Mouse (Mus musculus) midbrain, embryonic 15.5 days (tissue): ENCODE data around the gene Fkbp15. TPM values are rescaled to one million over a fixed set of nuclear protein-coding genes. Genes with fewer than 3 reads are reported as not detected.
A peak's percentile ranks its signal among the peaks of the same experiment; 100 is the strongest.
"Not testable (repeated sequence)": the region's sequence is repeated elsewhere in the genome, so short reads cannot be mapped to it uniquely, and the experiment has no call there.

Source experiments
- ATAC-seq: fragments of 200-750 bp; cut with Nextera tagmentation; replicated peaks from 2 replicates; pipeline ENCODE4 v1.8.0; 2017; ENCODE audit warnings: moderate TSS enrichment
- H3K27ac ChIP-seq: fragments of 300-500 bp; sonication (generic); 2 replicates; pipeline ENCODE4 v1.5.1; 2015; ENCODE audit warnings: mild to moderate bottlenecking, inconsistent platforms
- H3K27me3 ChIP-seq: fragments of 300-500 bp; sonication (generic); replicated peaks from 2 replicates; pipeline ENCODE4 v1.6.1; 2015; ENCODE audit warnings: inconsistent platforms
- H3K36me3 ChIP-seq: fragments of 300-500 bp; sonication (generic); replicated peaks from 2 replicates; pipeline ENCODE4 v1.6.1; 2015; ENCODE audit warnings: inconsistent platforms
- H3K4me1 ChIP-seq: fragments of 300-500 bp; sonication (generic); 2 replicates; pipeline ENCODE4 v1.6.1; 2015; ENCODE audit warnings: inconsistent platforms
- H3K4me2 ChIP-seq: fragments of 300-500 bp; sonication (generic); 2 replicates; pipeline ENCODE4 v1.6.1; 2015; ENCODE audit warnings: inconsistent platforms, mild to moderate bottlenecking, moderate library complexity
- H3K4me3 ChIP-seq: fragments of 300-500 bp; sonication (generic); 2 replicates; pipeline ENCODE4 v1.5.1; 2015; ENCODE audit warnings: mild to moderate bottlenecking, inconsistent platforms
- H3K9ac ChIP-seq: fragments of 300-500 bp; sonication (generic); 2 replicates; pipeline ENCODE4 v1.6.1; 2015; ENCODE audit warnings: mild to moderate bottlenecking, inconsistent platforms
- H3K9me3 ChIP-seq: fragments of 300-500 bp; sonication (generic); 2 replicates; pipeline ENCODE4 v1.6.1; 2016; ENCODE audit warnings: inconsistent platforms
- WGBS: fragments of 180-500 bp; shearing (Covaris S2); methylation state at CpG from one replicate; pipeline ENCODE4 v1.1.7; 2015; ENCODE audit warnings: mixed read lengths; 5-methylcytosine and 5-hydroxymethylcytosine counted together
- polyA plus RNA-seq: library from polyadenylated mRNA; unstranded; fragments of >200 nt; fragmentation: Nextera tagmentation; extraction: Ambion mirVana; gene quantifications from 2 replicates; pipeline ENCODE4 v1.2.1, GENCODE M21; 2015

Gene Fkbp15
- polyA plus RNA-seq, 1 experiment from 2014 or later: 23.0 TPM

DNA sequence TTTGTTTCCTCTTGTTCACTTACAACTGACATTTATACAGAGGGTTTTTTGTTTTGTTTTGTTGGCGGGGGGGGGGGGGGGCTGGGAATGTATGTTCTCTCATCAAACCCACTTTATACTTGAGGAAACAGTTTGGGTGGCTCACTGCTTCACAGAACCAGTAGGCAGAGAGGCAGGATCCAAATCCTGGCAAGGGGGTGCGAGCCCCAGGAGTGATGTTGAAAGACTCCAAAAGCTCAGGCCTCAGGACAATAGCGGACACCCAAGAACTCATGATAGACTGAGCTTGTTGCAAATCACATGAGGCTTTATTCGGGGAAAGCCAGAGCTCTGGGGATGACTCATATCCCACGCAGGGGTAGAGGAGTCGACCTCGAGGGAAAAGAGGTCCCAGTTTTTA, 94.3 kb downstream of the Fkbp15 start:
- H3K9me3 ChIP-seq, H3K36me3 ChIP-seq, H3K4me1 ChIP-seq, H3K9ac ChIP-seq, H3K4me2 ChIP-seq, H3K4me3 ChIP-seq, ATAC-seq, H3K27me3 ChIP-seq, H3K27ac ChIP-seq: not testable (repeated sequence)
- 77% methylated on average over 7 of the region's 7 CpGs for WGBS

DNA sequence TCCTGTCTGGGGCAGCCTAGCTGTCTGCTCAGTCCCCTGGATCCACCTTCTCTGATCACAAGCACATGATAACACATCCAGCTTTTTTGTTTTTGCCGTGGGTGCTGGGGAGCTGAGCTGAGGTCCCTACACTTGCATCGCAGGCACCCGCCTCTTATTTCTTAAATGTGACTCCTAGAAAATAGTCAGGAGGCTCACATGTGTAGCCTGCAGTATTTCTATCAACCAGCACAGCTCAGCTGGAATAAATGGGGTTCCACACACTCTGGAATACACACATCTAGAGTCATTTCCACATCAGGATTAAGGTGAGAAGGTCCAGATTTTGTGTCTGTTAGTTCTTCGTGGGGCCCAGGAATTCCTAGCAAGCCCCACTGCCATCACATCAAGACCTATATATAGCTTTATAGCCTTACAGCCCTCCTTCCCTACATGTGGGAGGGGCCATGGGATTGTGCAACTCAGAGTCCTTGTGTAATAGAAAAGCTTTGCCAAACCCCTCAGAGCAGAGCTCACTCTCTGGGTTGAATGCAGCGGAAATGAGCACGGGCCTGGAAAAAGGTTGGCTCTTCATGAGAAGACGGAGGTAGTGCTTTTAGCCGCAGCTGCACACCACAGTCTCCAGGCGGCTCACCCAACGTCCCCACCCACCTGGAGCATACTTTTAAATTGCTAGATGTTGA, 95.1 kb downstream of the Fkbp15 start:
- H3K4me2 ChIP-seq: no peak overlapping the region
- no peaks in the 10 kb centered on the region for H3K9me3 ChIP-seq
- ATAC-seq: no peak
- no peak overlapping the region for H3K9ac ChIP-seq
- no peak overlapping the region for H3K4me3 ChIP-seq
- no peaks in the 10 kb centered on the region for H3K27me3 ChIP-seq
- no peak overlapping the region for H3K27ac ChIP-seq
- H3K4me1 ChIP-seq: no peaks in the 10 kb centered on the region
- 81% methylated on average over 10 of the region's 10 CpGs for WGBS
- H3K36me3 ChIP-seq: no peaks in the 10 kb centered on the region

DNA sequence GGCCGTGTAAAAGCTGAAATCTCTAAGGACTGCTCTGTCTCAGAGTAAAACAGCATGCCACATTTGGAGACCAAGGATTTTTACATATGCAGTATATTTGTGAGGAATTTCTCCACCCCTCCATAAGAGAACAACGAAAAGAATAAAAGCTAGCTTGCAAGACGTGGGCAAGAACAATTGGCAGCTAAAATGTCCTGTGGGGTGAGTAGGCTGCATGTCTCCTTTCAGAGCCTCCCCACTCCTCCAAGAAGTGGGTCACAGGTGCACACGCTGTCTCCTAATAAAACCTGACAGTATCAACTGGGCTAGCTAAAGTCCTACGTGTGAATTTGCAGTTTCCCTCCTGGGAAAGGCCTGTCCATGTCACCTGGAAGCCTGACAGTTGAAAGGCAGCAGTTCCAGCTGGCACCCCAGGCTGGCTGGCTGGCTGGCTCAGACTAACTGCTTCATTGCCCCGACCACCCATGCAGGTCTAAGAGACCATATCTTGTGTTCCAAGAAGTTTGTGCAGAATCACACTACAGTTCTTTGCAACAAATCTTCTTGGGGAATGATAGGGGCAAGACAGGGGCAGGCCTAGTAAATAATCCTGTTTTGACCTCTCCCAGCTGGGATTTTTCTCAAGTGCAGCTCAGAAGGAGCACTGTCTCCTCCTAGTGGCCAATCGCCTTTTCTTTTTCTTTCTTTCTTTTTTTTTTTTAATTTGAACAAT, 97.1 kb downstream of the Fkbp15 start:
- no peaks in the 10 kb centered on the region for H3K4me1 ChIP-seq
- H3K27ac ChIP-seq: no peak overlapping the region
- H3K9me3 ChIP-seq: no peaks in the 10 kb centered on the region
- H3K9ac ChIP-seq: no peak overlapping the region
- no peaks in the 10 kb centered on the region for H3K36me3 ChIP-seq
- 0 out of 2 replicates have a peak, but pooled peaks have one; percentile 20 for ATAC-seq
- H3K4me3 ChIP-seq: no peak overlapping the region
- H3K27me3 ChIP-seq: no peaks in the 10 kb centered on the region
- H3K4me2 ChIP-seq: no peak overlapping the region
- WGBS: 35% methylated on average over 7 of the region's 7 CpGs

DNA sequence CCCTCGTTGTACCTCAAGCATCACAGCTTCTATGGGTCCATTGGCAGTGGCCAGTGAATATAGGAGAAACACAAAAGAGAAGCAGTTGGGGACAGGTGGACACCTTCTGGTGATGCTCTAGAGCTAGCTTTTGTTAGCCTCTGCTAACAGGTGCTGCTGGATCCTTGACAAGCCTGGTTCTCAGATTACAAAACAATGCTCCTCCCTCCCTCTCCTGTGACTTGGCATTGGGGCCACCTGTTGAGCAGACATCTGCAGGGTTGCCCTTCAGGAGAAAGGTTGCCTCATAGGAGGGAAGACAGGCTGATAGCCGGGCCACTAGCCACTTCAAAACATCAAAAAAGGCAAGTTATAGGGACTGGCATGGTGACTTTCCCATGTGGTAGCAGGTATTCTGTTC, 98.1 kb downstream of the Fkbp15 start, which contains the start of gene Slc31a2:
Gene Slc31a2 (plus strand): TSS at position 287 of the 400 bp plus-strand sequence.
- H3K27ac ChIP-seq: no peak within 1 kb of the TSS
- H3K9ac ChIP-seq: no peak within 1 kb of the TSS
- no peaks in the 10 kb centered on the region for H3K27me3 ChIP-seq
- no peaks in the 10 kb centered on the region for H3K36me3 ChIP-seq
- ATAC-seq: no peak
- H3K4me1 ChIP-seq: no peaks in the 10 kb centered on the region
- no peak within 1 kb of the TSS for H3K4me2 ChIP-seq
- 55% methylated on average over 2 of the region's 2 CpGs for WGBS
- H3K4me3 ChIP-seq: no peak within 1 kb of the TSS
- no peaks in the 10 kb centered on the region for H3K9me3 ChIP-seq

DNA sequence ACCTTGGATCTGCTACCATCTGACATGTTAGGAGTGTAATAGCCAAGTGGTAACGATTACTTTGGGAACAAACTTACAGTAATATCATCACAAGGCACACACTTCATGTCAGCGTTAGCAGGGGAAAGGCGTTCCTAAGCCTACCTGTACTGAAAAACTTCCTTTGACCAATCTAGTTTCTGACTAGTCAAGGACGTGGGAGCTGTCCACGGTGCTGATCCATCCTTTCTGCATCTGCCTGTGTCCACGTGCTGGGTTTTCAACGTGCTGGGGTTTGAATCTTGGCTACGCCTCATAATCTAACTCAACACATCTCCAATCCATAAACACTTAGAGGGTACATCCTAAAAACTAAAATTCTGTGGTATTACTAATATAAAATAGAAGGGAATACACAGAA, 103.4 kb downstream of the Fkbp15 start:
- no peaks in the 10 kb centered on the region for H3K27me3 ChIP-seq
- H3K4me2 ChIP-seq: no peak overlapping the region
- H3K36me3 ChIP-seq: no peaks in the 10 kb centered on the region
- no peak overlapping the region for H3K9ac ChIP-seq
- H3K9me3 ChIP-seq: no peaks in the 10 kb centered on the region
- no peak for ATAC-seq
- H3K27ac ChIP-seq: no peak overlapping the region
- WGBS: 33% methylated on average over 8 of the region's 8 CpGs
- H3K4me1 ChIP-seq: no peaks in the 10 kb centered on the region
- no peak overlapping the region for H3K4me3 ChIP-seq

DNA sequence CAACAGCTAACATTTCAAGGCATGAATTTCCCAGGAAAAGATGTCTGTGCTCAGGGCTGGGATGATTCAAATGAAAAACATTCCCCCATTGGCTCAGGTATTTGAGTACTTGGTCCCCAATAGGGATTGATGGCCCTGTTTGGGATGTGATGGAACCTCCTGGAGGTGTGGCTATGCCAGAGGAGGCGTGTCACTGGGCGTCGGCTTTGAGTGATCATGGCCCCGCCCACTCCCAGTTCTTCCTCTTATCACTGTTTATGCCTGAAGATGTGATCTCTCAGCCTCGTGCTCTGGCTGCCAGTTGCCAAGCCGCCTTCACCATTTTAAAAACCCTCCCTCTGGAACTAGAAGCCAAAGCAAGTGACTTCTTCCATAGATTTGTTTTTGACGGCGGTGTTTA, 105.8 kb downstream of the Fkbp15 start:
- ATAC-seq: no peak
- no peak overlapping the region for H3K4me2 ChIP-seq
- H3K4me3 ChIP-seq: no peak overlapping the region
- no peaks in the 10 kb centered on the region for H3K9me3 ChIP-seq
- no peaks in the 10 kb centered on the region for H3K27me3 ChIP-seq
- H3K36me3 ChIP-seq: no peaks in the 10 kb centered on the region
- no peak overlapping the region for H3K27ac ChIP-seq
- no peaks in the 10 kb centered on the region for H3K4me1 ChIP-seq
- WGBS: 70% methylated on average over 8 of the region's 8 CpGs
- H3K9ac ChIP-seq: no peak overlapping the region

DNA sequence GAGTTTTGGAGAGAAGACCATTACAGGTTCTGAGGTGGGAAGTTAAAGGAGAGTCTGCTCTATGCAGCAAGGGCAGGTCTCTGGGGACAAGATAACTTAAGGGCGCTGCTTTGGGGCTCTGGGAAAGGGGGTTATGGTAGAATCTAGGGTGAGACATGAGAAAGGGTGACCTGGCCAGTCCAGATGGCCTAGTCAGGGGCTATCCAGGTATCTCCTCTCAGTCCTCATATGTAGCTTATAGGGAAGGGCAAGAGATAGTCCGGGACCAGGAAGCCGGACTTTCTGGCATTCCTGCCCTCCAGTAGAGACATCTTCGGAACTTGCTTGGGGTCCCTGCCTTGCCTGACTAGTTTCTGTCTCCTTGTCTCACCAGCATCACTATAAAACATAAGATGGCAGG, 108.6 kb downstream of the Fkbp15 start:
- no peak overlapping the region for H3K27ac ChIP-seq
- H3K4me3 ChIP-seq: no peak overlapping the region
- no peaks in the 10 kb centered on the region for H3K36me3 ChIP-seq
- no peak overlapping the region for H3K4me2 ChIP-seq
- no peaks in the 10 kb centered on the region for H3K27me3 ChIP-seq
- H3K9me3 ChIP-seq: no peaks in the 10 kb centered on the region
- no peak overlapping the region for H3K9ac ChIP-seq
- WGBS: 95% methylated on average over 4 of the region's 4 CpGs
- H3K4me1 ChIP-seq: no peaks in the 10 kb centered on the region
- no peak for ATAC-seq

DNA sequence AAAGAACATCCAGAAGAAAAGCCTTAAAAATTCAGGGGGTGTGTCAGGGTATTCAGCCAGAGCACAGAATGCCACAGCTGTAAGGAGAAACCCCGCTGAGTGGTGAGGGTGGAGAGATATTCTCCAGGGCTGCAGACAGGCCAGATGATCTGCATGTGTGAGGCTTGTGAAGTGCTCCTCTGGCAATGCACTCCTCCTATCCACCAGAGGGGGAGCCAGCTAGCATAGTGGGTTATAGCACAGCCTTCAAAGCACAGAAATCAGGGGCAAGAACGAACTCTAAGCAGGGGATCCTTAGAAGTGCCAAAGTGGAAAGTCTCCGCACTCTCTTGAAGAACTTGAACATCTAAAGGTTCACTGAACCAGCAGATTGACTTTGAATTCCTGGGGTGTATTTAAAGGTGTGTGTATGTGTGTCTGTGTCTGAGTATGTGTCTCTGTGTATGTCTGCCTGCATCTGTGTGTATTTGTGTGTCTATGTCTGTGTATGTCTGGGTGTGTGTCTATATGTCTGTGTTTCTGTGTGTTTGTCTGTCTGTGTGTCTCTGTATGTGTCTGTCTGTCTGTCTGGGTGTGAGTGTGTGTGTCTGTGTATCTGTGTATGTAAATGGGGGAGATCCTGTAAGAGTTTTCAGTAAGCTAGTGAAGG, 109.3 kb downstream of the Fkbp15 start:
- Histone ChIP-seq H3K4me1 (no peaks in the 10 kb centered on the region), H3K4me3 (no peak overlapping the region), H3K27ac (no peak overlapping the region), H3K27me3 (no peaks in the 10 kb centered on the region), H3K9ac (no peak overlapping the region), H3K36me3 (no peaks in the 10 kb centered on the region), H3K9me3 (no peaks in the 10 kb centered on the region), H3K4me2 (no peak overlapping the region)
- no peak for ATAC-seq
- WGBS: 39% methylated on average over 3 of the region's 3 CpGs

Other genes starting within 250 kb of the Fkbp15 start
- gene Mup21, start 209.7 kb downstream of the Fkbp15 start, polyA plus RNA-seq: not detected in 2 replicates
- 31.4 and 31.6 TPM in 2 replicates for gene Zfp37, start 129.5 kb downstream of the Fkbp15 start, polyA plus RNA-seq
- gene Slc31a2, start 98.0 kb downstream of the Fkbp15 start, polyA plus RNA-seq: 19.3 and 19.7 TPM in 2 replicates
- 34.6 and 36.8 TPM in 2 replicates for gene Slc31a1, start 179 bp upstream of the Fkbp15 start, polyA plus RNA-seq
- gene Cdc26, start 48.1 kb upstream of the Fkbp15 start, polyA plus RNA-seq: 75.0 and 76.5 TPM in 2 replicates
- 15.6 and 16.5 TPM in 2 replicates for gene Prpf4, start 48.2 kb upstream of the Fkbp15 start, polyA plus RNA-seq
- 0.20 and 0.21 TPM in 2 replicates for gene Rnf183, start 74.7 kb upstream of the Fkbp15 start, polyA plus RNA-seq
- gene Wdr31, start 110.3 kb upstream of the Fkbp15 start, polyA plus RNA-seq: 15.8 and 16.3 TPM in 2 replicates
- 0.60 and 1.0 TPM in 2 replicates for gene Bspry, start 119.5 kb upstream of the Fkbp15 start, polyA plus RNA-seq
- gene Hdhd3, start 142.9 kb upstream of the Fkbp15 start, polyA plus RNA-seq: 12.7 and 14.5 TPM in 2 replicates
- 71.2 and 72.1 TPM in 2 replicates for gene Alad, start 159.4 kb upstream of the Fkbp15 start, polyA plus RNA-seq
- gene Pole3, start 164.5 kb upstream of the Fkbp15 start, polyA plus RNA-seq: 58.9 and 62.2 TPM in 2 replicates
- gene 4933430I17Rik, start 164.8 kb upstream of the Fkbp15 start, polyA plus RNA-seq: 0.52 and 1.2 TPM in 2 replicates
- gene Rgs3, start 199.3 kb upstream of the Fkbp15 start, polyA plus RNA-seq: 76.6 and 80.1 TPM in 2 replicates